Mouse (Mus musculus) fat pad, adult 2 months (tissue): ENCODE data around the gene Gm12166.

Source experiments
- DNase-seq: peaks from one replicate; pipeline ENCODE4 v3.0.0-alpha.2; 2011; ENCODE audit warnings: low read depth, low spot score; ENCODE audit errors: extremely low read depth

Gene Gm12166

DNA sequence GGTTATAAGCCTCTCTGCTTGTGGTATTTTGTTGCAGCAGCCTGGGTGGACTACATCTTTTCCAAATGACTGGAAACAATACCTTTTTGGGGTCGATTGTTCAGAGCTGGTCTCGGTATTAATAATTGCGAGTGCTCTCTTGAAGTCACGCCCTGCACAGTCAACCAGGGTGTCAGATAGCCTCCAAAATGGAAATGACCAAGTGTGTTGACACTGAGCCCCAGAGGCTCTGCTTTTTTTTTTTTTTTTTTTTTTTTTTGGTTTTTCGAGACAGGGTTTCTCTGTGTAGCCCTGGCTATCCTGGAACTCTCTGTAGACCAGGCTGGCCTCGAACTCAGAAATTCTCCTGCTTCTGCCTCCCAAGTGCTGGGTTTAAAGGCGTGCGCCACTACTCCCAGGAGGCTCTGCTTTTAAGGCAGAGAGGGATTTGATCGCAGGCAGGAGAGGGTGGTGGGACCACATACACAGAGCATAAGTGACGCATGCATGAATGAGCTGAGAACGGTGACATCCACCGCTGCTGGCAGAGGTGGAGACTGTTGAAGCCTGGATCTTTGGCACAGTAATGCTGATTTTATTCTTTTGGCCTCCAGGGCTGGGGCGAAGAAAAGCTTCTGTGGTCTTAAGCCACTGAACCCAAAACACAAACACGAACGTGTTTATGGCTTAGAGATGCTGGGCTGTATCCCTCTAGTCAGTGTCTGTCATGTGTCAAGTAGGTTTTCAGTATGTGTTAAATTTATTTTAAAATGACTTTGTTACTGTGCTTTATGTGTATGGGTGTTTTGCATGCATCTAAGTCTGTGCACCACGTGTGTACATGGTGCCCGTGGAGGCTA, 21.9 kb upstream of the Gm12166 start:
- no peak for DNase-seq

DNA sequence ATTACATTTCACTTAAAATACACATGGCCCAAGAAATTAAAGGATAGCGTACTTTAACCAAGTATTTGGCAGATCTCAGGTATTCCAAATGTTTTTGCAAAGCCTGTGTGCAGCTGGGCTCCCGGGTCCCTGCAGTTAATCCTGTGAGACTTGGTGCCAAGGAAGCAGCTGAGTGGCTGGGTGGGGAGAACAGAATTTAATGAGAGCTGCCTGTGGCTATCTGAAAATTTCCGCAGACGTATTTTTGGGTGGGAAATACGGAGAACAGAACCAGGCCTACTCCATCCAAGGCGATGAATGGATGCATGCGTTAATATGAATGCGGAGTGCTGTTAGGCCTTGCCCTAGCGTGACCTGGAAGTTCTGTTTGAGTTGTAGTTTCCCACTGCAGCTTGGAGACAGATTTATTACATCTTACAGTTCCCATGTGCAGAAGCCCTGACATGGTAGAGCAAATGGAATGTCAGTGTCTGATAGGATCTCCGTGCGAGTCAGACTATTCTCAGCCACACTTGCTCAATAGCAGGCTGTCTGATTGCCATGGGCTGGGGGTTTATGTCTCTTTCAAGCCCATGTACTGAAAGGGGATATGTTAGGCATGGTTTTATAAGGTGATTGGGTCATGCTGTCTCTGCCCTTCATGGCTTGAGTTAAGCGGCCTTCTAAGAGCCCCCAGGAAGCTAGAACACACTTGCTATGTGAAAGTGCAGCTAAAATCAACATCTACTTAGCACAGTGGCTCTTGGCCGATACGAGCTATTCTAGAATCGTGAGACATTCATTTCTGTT, 21.1 kb upstream of the Gm12166 start:
- DNase-seq: no peak

DNA sequence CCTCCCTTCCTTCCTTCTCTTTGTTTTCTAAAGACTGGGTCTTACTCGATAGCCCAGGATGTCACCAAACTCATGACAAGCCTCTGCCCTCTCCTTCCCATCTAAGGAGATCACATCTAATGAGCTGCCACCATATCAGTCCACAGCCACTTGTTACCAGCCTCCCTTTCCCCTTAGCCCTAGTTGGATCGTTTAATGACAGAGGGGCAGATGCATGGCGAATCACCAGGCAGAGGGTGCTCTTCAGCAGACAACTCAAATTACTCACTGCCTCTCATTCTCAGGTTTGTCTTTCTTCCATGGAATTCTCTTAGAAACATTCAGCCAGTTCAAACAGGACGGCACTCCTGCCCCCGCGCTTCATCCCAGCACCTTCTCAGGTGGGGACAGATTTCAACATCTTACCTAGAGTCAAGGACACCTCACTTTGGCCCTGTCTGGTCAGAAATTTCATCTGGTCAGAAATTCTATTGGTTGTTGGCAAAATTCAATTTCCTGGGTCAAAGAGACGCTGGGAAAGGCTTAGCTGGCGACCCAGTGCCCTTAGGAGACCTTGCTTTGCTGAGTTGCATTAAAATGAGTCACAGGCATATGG, 20.4 kb upstream of the Gm12166 start:
- no peak for DNase-seq

DNA sequence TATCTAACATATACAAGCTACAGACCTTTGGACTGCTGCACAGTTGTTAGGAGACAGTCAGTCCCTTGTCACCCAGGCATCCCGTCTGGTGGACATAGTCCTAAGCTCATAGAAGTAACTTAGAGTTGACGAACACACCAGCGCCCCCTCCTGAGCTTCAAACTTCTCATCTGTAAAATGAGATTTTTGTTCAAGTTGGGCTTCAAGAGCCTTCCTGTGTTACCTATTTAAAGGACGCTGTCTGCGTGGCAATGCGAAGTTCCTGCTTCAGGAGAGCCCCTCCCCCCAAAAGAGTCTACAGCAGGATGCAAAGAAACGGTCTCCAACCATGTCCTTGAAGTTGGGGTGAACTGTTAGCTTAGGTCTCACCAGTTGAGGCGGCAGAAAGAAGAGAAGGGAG, 18.7 kb upstream of the Gm12166 start:
- DNase-seq: no peak

DNA sequence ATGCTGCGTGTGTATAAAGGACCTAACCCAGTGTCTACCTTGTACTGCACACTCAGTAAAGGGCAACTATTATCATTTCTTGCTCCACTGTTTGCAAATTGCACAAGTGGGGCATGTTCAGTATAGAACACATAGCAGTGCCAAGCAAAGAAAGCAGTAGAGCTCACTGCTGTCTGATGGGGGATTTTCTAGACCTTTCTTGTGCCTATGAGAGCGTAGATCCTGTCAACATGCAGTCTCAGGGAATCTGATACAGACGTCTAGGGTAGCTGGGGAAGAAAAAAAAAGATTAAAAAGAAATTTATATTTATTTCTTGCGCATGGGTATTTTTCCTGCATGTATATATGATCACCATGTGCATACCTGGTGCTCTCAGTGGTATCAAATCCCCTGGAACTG, 18.0 kb upstream of the Gm12166 start:
- no peak for DNase-seq

DNA sequence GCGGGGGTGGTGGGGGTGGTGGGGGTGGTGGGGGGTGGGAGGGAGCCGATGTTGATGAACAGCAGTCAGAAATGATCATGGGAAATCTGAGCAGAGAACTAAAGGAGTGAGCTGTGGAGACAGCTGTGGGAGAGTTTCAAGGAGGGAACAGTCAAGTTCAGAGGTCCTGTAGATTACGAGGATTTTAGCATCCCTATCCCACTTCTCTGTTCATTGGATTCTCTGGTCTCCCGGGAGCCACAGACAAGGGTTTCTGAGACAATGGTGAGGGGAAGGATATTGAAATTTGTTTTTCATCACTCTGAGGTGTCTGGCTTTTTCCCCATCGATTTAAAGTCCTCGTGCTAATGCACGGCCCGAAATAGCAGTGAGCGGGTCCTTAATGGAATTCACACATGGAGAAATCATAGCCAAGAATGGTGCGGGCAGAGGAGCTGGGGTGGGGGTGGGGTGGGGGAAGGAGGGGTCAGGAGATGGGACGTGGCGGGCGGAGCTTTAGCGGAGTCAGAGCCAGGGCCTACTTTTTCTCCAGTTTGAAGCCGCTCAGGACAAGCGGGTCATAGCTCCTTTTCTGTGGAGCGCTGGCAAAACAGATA, 17.4 kb upstream of the Gm12166 start:
- no peak for DNase-seq

DNA sequence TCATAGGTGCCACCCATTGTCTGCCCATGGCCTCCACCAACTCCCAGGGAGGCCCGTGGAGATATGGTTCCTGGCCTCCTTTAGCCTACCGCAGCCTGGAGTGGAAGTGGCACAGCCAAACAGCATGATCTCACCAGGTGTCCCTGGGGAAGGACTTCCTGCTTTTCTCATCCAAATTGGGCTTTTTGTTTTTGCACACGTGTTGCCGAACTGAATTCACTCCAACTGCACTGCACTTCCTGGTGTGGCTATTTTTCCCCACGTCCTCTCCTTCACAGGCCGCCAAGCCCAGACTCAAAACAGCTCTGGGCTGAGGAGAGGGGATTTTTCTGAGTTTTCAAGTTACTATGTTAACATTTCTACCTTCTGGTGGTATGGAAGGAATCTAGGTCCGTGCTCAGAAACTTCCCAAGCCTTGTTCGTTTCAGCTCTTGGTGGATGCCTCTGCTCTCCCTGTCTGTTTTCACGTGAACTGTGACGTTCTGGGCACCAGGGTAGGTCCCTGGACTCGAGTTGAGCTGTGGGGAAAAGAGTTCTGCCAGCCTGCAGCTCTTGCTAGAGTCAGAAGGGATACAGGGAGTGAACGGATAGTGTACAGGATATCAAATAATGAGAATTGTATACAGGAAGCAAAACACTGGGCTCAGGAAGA, 16.8 kb upstream of the Gm12166 start:
- DNase-seq: no peak

DNA sequence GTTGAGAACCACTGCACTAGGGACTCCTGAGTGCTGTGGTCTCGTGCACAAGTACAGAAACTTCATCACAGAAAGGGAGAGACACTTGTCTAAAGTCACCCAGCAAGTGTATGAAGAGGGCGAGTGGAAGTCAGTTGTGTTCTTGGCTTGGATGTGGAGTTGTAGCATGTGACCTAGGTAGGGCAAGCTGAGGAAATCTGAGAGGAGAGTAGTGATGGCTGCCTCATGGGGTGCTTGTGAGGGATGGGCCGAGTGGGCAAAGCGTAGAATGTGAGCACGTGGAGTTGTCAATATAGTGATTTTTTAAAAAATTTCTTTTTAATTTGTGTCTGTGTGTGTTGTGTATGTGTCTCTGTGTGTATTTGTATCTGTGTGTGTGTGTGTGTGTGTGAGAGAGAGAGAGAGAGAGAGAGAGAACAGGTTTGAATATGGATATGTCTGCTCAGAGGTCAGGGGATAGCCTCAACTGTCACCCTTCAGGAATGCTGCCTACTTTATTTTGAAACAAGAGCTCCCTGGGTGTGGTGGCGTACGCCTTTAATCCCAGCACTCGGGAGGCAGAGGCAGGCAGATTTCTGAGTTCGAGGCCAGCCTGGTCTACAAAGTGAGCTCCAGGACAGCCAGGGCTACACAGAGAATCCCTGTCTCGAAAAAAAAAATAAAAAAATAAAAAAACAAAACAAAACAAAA, 15.4 kb upstream of the Gm12166 start:
- no peak for DNase-seq

DNA sequence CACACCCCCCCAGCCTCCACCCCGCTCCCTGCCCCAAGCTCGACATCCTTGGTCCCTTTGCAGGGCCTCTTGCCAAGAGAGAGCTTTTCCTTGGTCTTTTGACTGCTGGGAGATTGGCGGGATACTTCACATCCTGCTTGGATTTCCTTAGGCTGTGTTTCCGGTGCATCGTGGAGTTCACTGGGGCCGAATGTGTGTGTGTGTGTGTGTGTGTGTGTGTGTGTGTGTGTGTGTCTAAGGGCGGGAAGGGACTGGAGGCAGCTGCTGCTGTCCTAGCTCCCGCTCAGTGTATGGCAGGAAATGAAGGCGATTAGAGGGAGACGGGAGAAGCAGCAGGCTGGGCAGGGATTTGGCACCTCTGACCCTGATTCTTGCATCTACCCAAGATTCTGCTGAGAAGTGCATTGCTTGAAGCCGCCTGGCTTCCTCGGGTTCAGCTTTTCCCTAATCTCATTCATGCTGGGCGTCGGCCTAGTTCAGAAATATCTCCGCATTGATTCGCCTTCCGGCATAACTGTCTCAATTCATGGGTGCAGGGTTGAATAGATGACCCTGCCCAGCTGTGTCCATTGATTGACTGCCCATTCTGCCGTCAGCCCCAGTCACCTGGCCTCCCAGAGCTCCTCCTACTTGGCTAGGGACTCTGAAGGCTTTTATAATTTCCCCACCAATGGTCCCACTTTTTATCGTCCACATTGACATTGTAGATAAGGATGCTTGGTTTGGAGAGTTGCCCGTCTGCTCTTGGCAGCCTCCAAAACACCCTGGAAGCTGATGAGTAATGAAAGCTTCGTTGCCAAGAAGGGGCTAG, 13.3 kb upstream of the Gm12166 start:
- no peak for DNase-seq

DNA sequence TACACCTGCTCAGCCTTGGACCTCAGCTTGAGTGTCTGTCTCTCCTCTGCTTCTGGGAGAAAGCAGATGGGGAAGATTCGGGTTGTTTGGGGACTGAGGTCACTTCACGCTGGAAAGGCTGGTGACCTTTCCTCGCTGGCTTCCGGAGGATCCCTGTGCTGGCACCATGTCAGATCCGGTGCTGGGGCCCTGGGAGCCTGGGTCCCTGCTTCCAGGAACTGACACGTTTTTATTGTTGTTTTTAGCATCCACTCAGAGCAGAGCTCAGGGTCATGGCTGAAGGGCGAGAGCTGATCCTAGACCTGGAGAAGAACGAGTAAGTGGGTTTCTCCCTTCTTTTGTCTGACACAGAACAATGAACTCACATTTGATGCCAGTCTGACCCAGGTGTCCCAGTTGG, 12.6 kb upstream of the Gm12166 start:
- DNase-seq: no peak

DNA sequence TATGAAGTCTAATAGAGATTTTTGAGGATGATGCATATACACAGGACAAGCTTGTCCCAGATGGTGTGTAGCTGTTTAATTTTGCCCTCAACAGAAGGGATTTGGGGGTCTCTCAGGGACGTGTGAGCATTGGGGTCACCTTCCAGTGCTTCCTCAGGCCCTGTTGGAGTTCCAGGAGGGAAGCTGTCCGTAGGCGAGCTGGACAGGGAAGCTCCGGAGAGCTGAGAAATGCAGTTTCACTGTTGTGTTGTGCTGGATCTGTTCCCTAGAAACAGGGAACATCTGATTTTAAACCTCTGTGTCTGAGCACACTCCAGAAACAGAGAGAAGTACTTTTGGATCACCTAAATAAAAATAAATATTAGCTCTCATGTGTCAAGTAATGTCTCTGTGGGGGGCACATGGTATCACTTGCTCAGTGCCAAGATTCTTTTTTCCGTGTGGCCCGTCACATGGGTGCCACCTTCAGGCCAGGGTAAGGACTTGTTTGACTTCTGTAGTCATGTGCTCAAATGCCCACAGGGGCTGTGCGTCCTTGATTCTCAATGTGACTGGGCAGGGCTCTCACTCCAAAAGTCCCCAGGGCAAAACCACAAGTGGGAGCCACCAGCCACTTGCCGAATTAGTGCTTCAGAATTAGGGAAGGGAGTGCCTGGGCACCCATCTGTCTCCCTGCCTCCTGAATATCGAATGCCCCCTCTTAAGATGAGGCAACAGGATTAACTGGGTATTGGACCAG, 11.0 kb upstream of the Gm12166 start:
- no peak for DNase-seq

DNA sequence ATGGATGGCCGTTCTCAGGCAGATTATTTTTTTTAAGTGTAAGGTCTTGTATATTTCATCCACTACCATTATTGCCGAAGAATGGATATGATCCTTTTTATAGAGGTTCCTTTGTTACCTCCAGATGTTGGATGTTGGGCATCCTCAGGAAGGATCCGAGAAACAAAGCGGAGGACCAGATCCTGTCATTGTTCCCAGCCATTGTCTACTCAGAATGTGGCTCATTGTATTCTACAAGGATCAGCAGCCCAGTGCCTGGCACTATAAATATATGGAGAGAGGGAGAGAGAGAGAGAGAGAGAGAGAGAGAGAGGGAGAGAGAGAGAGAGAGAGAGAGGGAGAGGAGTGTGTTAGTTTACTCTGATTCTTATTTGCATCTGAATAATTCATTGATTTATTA, 10.4 kb upstream of the Gm12166 start:
- DNase-seq: no peak

DNA sequence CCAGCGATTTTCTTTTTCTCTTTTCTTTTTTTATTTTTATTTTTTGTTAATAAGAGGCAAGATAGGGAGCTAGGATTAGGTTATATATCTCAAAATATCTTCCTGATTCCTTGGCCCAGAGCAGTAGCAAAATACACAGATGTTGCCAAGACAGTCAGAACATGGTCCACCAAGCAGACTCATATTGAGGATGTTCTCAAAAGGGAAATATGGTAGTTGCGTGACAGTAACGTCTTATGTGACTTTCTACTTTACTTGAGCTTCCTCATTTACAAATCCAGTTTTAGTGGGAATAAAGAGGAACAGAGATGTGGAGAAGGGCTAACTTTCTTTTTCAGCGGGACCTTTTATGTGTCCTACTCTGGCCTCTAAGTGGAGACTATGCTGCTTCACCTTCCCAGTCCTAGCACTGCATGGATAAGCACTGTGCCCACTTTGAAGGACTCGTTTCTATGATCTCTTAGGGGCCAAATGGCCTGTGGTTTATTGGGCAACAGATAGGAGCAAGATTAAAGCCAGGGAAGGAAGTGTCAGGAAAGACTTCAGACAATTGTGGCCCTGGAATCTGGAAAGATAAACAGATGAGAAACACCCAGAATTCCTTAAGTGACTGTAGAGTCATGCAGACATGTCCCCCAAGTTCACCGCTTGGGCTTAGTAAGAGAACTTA, 9.8 kb upstream of the Gm12166 start:
- DNase-seq: no peak

DNA sequence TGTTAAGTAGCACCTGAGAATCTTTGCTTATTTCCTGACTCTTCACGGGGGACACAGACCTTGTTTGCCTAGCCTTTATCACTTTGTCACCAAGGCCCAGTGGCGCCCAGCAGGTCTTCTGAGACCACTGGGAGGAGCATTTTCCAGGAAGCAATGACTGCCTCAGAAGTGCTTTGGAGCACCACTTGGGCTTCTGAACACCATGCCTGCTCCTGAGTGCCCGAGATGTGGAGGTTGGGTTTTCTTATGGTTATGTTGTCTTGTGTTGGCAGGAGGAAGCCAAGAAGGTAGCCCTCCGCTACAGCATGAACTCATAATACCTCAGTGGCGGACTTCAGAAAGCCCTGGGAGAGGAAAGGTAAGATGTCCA, 8.5 kb upstream of the Gm12166 start:
- no peak for DNase-seq

DNA sequence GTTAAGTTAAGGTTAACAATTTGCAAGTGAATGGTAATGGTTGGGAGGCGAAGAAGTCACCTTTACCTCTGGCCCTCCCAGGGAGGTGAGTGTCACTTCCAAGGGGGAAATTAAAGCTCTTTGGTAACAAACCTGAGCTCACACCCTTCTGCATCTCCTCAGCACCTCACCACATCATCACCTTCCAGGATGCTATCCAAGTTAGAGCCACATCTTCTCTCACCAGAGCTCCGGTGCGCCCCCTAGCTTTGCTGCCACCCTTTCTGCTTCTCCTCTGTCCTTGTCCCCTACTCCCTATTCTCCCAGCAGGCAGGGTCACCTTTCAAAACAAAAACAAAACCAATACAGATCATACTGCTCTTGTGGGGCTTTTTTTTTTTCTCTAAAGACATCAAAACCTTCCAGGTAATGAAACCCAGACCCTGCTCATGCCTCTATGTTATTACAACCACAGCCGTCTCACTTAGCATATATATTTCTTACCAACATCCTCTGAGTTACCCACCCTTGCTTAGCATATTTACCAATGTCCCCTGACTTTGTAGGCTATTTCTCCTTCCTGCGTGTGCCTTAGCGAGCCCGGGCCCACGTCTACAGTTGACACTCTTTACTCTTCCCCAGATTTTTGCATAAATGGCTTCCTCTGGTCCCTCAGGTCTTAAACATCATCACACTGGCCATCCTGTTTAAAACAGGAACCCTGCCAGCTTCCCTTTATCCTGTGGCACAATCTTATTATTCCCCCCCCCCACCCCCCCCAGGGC, 7.9 kb upstream of the Gm12166 start:
- DNase-seq: no peak

DNA sequence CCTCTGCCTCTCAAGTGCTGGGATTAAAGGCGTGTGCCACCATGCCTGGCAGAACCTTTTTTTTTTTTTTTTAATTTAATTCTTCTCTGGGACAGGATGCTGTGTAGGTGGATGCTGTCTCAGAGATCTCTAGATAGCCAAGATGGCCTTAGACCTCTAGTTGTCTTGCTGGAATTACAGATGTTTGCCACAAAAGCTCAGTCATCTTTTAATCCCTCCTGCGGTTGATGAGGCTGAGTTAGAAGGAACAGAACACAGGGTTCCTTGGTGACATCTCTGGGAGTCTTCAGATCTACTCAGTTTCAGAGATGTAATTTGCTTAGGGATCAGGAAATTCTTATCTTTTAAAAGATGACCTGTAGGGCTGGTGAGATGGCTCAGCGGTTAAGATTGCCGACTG, 6.8 kb upstream of the Gm12166 start:
- DNase-seq: no peak

DNA sequence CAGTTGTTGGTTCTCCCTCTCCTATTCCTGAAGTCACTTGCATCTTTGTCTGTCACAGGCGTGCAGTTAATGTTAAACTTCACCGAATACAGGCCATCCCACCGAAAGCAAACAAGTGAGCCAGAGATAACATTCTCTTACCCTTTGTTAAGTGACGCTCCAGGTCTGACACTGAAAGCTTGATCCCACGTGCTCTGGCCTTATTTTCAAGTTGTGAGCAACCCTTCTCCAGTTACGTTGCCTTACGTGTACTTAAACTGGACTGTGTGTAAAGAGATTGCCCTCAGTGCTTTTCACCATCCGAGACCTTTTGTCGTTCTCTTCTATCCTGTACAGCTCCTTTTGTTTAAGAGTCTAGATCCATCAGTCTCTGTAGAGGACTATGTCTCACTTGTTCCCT, 5.9 kb upstream of the Gm12166 start:
- no peak for DNase-seq
